Mouse (Mus musculus) brain, embryonic 14.5 days (tissue): ENCODE data around the gene Zbtb2.

Experiments
- CTCF ChIP-seq: fragments of 200-500 bp; IDR thresholded peaks from 2 replicates; pipeline ENCODE4 v1.5.1; 2012; ENCODE audit warnings: inconsistent platforms, mild to moderate bottlenecking, moderate library complexity, borderline replicate concordance; ENCODE audit not compliant: insufficient read depth, insufficient read length; ENCODE audit errors: extremely low read depth
- POLR2A ChIP-seq: fragments of 200-500 bp; IDR thresholded peaks from 2 replicates; pipeline ENCODE4 v1.6.1; 2012; ENCODE audit warnings: mild to moderate bottlenecking, inconsistent platforms, borderline replicate concordance; ENCODE audit not compliant: poor library complexity, insufficient read depth, insufficient read length, severe bottlenecking; ENCODE audit errors: extremely low read depth

DNA sequence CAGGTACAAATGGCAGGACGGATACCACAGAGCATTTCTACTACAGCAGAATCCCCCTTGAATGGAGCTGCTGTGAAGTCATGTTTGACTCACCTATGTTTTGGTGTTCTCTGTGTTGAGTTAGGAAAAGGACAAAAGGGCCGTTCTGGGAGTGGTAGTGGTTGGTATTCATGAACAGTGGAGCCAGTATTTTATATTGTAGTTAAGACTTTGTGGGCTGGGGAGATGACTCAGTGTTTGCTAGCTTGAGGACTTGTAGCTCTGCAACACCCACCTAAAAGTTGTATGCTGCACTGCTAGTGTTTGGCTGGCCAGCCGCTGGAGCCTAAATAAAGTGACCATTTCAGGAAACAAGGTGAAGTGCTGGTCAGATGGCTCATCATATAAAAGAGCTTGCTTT is 7.4 kb upstream of the Zbtb2 start:
- TF ChIP-seq CTCF (no peak), POLR2A (no peak)
